Mouse (Mus musculus): Measurements from ENCODE around the gene 9630041A04Rik.

Gene 9630041A04Rik

GRCm38 (mm10) chr9:101919324-101919723, 57.7 kb downstream of the 9630041A04Rik start:
- no peak for DNase-seq (ENCODE audit: low spot score)

GRCm38 (mm10) chr9:101922846-101923245, 61.2 kb downstream of the 9630041A04Rik start:
- no peak for DNase-seq (ENCODE audit: low spot score)

GRCm38 (mm10) chr9:101924829-101925228, 63.2 kb downstream of the 9630041A04Rik start:
- DNase-seq (ENCODE audit: low spot score) = no peak

- DNase-seq (ENCODE audit: low spot score) = no peak
These were observed 72.4 kb downstream of the 9630041A04Rik start for GRCm38 (mm10) chr9:101933946-101934573.

GRCm38 (mm10) chr9:101934887-101935286, 73.2 kb downstream of the 9630041A04Rik start:
- no peak for DNase-seq (ENCODE audit: low spot score)

GRCm38 (mm10) chr9:101938066-101938465, 76.4 kb downstream of the 9630041A04Rik start:
- no peak for DNase-seq (ENCODE audit: low spot score)

- no peak for DNase-seq (ENCODE audit: low spot score)
These were observed 77.4 kb downstream of the 9630041A04Rik start for GRCm38 (mm10) chr9:101939006-101939405.

GRCm38 (mm10) chr9:101940182-101940581, 78.5 kb downstream of the 9630041A04Rik start:
- DNase-seq (ENCODE audit: low spot score) = no peak

GRCm38 (mm10) chr9:101942058-101942669, 80.5 kb downstream of the 9630041A04Rik start:
- DNase-seq (ENCODE audit: low spot score) = no peak

- no peak for DNase-seq (ENCODE audit: low spot score)
These were observed 83.7 kb downstream of the 9630041A04Rik start for GRCm38 (mm10) chr9:101945326-101945725.

- no peak for DNase-seq (ENCODE audit: low spot score)
These were observed 84.2 kb downstream of the 9630041A04Rik start for GRCm38 (mm10) chr9:101945814-101946213.

- DNase-seq (ENCODE audit: low spot score) = no peak
These were observed 88.5 kb downstream of the 9630041A04Rik start for GRCm38 (mm10) chr9:101950101-101950500.

- no peak for DNase-seq (ENCODE audit: low spot score)
These were observed 92.9 kb downstream of the 9630041A04Rik start for GRCm38 (mm10) chr9:101954529-101954928.

GRCm38 (mm10) chr9:101956228-101956627, 94.6 kb downstream of the 9630041A04Rik start:
- no peak for DNase-seq (ENCODE audit: low spot score)

- DNase-seq (ENCODE audit: low spot score) = no peak
These were observed 110.2 kb downstream of the 9630041A04Rik start for GRCm38 (mm10) chr9:101971806-101972205.

GRCm38 (mm10) chr9:101972314-101972713, 110.7 kb downstream of the 9630041A04Rik start:
- DNase-seq (ENCODE audit: low spot score) = no peak

GRCm38 (mm10) chr9:101976884-101977465, 115.3 kb downstream of the 9630041A04Rik start:
- no peak for DNase-seq (ENCODE audit: low spot score)

GRCm38 (mm10) chr9:101981161-101981560, 119.5 kb downstream of the 9630041A04Rik start:
- no peak for DNase-seq (ENCODE audit: low spot score)

GRCm38 (mm10) chr9:101982378-101982777, 120.7 kb downstream of the 9630041A04Rik start:
- DNase-seq (ENCODE audit: low spot score) = no peak

- DNase-seq (ENCODE audit: low spot score) = no peak
These were observed 125.3 kb downstream of the 9630041A04Rik start for GRCm38 (mm10) chr9:101986910-101987309.

- DNase-seq (ENCODE audit: low spot score) = no peak
These were observed 128.4 kb downstream of the 9630041A04Rik start for GRCm38 (mm10) chr9:101990032-101990431.

- DNase-seq (ENCODE audit: low spot score) = no peak
These were observed 129.2 kb downstream of the 9630041A04Rik start for GRCm38 (mm10) chr9:101990836-101991235.
